In genomic region chr2:148874617-148875334, GRCm38 (mm10) we compare ENCODE assay signal across 8 mouse cellular contexts. TPM values are rescaled to one million over a fixed set of nuclear protein-coding genes. Genes with fewer than 3 reads are reported as not detected.
A peak's percentile ranks its signal among the peaks of the same experiment; 100 is the strongest.
DNase-seq lines count a peak whose midpoint lies in the region; ATAC-seq and TF ChIP-seq lines count a peak whose summit lies in the region.

No protein-coding gene starts in this region.

- H3K4me3 ChIP-seq in bone marrow, adult 2 months (replicated peaks; ENCODE audit: control insufficient read depth, low read depth, low read length) = peak overlapping the region; percentile 97
- peak overlapping the region; percentile 97 for H3K4me3 ChIP-seq in hindbrain, embryonic 16.5 days (ENCODE audit: low read length)
- peak overlapping the region; percentile 61 to 67 for H3K4me3 ChIP-seq in liver, embryonic 14.5 days (ENCODE audit: insufficient read depth in 1 of 2, low read depth in 2 of 2, low read length in 2 of 2)
- H3K4me3 ChIP-seq in neural tube, embryonic 14.5 days (ENCODE audit: low read depth, low read length) = peak overlapping the region; percentile 81

- no peaks in the 10 kb centered on the region for H3K27me3 ChIP-seq in hindbrain, embryonic 16.5 days (replicated peaks; ENCODE audit: control insufficient read depth, insufficient read depth, low read length)
- no peaks in the 10 kb centered on the region; the same call in 1 of the 2 replicates for H3K27me3 ChIP-seq in liver, embryonic 14.5 days (ENCODE audit: control insufficient read depth, insufficient read depth, low read length)
- no peaks in the 10 kb centered on the region for H3K27me3 ChIP-seq in neural tube, embryonic 14.5 days (ENCODE audit: control insufficient read depth, insufficient read depth, low read length)

- ATAC-seq in frontal cortex, adult (ENCODE audit: low TSS enrichment) = peak; percentile 31
- ATAC-seq in erythroblast, adult 5-6 weeks (replicated peaks; ENCODE audit: low FRiP score, poor library complexity, severe bottlenecking) = peak; percentile 59
- peak; percentile 81 for ATAC-seq in hindbrain, embryonic 16.5 days
- peak; percentile 78 for ATAC-seq in liver, embryonic 14.5 days (ENCODE audit: insufficient read depth)
- ATAC-seq in neural tube, embryonic 14.5 days (ENCODE audit: low read depth) = peak; percentile 78

- peak overlapping the region; percentile 95 for H3K4me2 ChIP-seq in hindbrain, embryonic 16.5 days (ENCODE audit: low read length)
- H3K4me2 ChIP-seq in liver, embryonic 14.5 days (ENCODE audit: low read depth) = peak overlapping the region; percentile 65
- peak overlapping the region; percentile 72 for H3K4me2 ChIP-seq in neural tube, embryonic 14.5 days (ENCODE audit: low read depth, low read length)

- peaks cover 12% of the 10 kb centered on the region for H3K36me3 ChIP-seq in hindbrain, embryonic 16.5 days (ENCODE audit: control insufficient read depth, insufficient read depth, low read length)
- H3K36me3 ChIP-seq in liver, embryonic 14.5 days (replicated peaks; ENCODE audit: control insufficient read depth, insufficient read depth, low read depth) = no peaks in the 10 kb centered on the region
- H3K36me3 ChIP-seq in neural tube, embryonic 14.5 days (ENCODE audit: control insufficient read depth, insufficient read depth, low read length) = 0 out of 2 replicates have a peak, but pooled peaks cover 4% of the 10 kb centered on the region

- under 1% methylated on average over 34 of the region's 34 CpGs for WGBS in bone marrow, adult 2 months
- WGBS in hindbrain, embryonic 16.5 days = under 1% methylated on average over 32 of the region's 34 CpGs
- under 1% methylated on average over 34 of the region's 34 CpGs for WGBS in liver, embryonic 14.5 days (ENCODE audit: insufficient replicate concordance)
- 2% methylated on average over 34 of the region's 34 CpGs for WGBS in neural tube, embryonic 14.5 days

- no peak for TF ChIP-seq CTCF in bone marrow, adult 2 months (IDR thresholded peaks at IDR 0.05; ENCODE audit: control insufficient read depth, insufficient read depth, low read length)
- TF ChIP-seq CTCF in liver, embryonic 14.5 days (IDR thresholded peaks at IDR 0.05; ENCODE audit: low read depth) = no peak

- DNase-seq in frontal cortex, postnatal 36 days (ENCODE audit: low spot score in 2 of 2) = no peak
- peak in 1 of 3 experiments; percentile 9 for DNase-seq in liver, embryonic 14.5 days (ENCODE audit: low read depth in 3 of 3, low spot score in 3 of 3)
- DNase-seq in layer of hippocampus, adult 8-10 months (ENCODE audit: low spot score in 2 of 2) = no peak

- peak overlapping the region; percentile 89 for H3K27ac ChIP-seq in bone marrow, adult 2 months (ENCODE audit: control insufficient read depth, insufficient read depth, low read depth, low read length, poor library complexity)
- H3K27ac ChIP-seq in hindbrain, embryonic 16.5 days (ENCODE audit: low read depth, low read length) = peak overlapping the region; percentile 89
- H3K27ac ChIP-seq in liver, embryonic 14.5 days = no peak overlapping the region
- H3K27ac ChIP-seq in neural tube, embryonic 14.5 days (ENCODE audit: low read depth, low read length) = peak overlapping the region; percentile 76

- TF ChIP-seq POLR2A in bone marrow, adult 2 months (IDR thresholded peaks at IDR 0.05; ENCODE audit: borderline replicate concordance, control insufficient read depth, low read depth, low read length) = no peak

- H3K9me3 ChIP-seq in hindbrain, embryonic 16.5 days (ENCODE audit: control insufficient read depth, low read length) = no peaks in the 10 kb centered on the region
- no peaks in the 10 kb centered on the region for H3K9me3 ChIP-seq in liver, embryonic 14.5 days (ENCODE audit: control insufficient read depth, low read length)
- no peaks in the 10 kb centered on the region for H3K9me3 ChIP-seq in neural tube, embryonic 14.5 days (ENCODE audit: control insufficient read depth, low read length)

- no peak for TF ChIP-seq EP300 in liver, embryonic 14.5 days (IDR thresholded peaks at IDR 0.05; ENCODE audit: low read depth)

- H3K9ac ChIP-seq in hindbrain, embryonic 16.5 days (ENCODE audit: low read depth, low read length) = peak overlapping the region; percentile 95
- peak overlapping the region; percentile 60 for H3K9ac ChIP-seq in liver, embryonic 14.5 days (replicated peaks)
- H3K9ac ChIP-seq in neural tube, embryonic 14.5 days (replicated peaks; ENCODE audit: low read depth, low read length) = peak overlapping the region; percentile 84

- peaks cover 6% of the 10 kb centered on the region for H3K4me1 ChIP-seq in bone marrow, adult 2 months (ENCODE audit: control insufficient read depth, insufficient read depth, low read length)
- peaks cover 26% of the 10 kb centered on the region for H3K4me1 ChIP-seq in hindbrain, embryonic 16.5 days (ENCODE audit: control insufficient read depth, insufficient read depth, low read depth, low read length)
- H3K4me1 ChIP-seq in liver, embryonic 14.5 days (replicated peaks; ENCODE audit: control insufficient read depth in 2 of 2, insufficient read depth in 2 of 2, low read length in 1 of 2) = peaks cover 6 to 19% of the 10 kb centered on the region in 2 experiments; a peak in 3 of 4 replicates
- H3K4me1 ChIP-seq in neural tube, embryonic 14.5 days (ENCODE audit: control insufficient read depth, insufficient read depth, low read length) = peaks cover 16% of the 10 kb centered on the region

RNA-seq across cellular contexts. Expression of gene Cst3, which starts 0.7 kb away (rescaled TPM):
- polyA plus RNA-seq in bone marrow, adult 2 months (2011; ENCODE audit: insufficient read depth, insufficient read length, low replicate concordance, missing spikeins) = 125 and 201 TPM in 2 replicates
- 123 and 150 TPM in 2 replicates for total RNA-seq in erythroblast, adult 5-6 weeks (2015; ENCODE audit: low replicate concordance)
- total RNA-seq in erythroblast, adult 5-6 weeks (2017; ENCODE audit: low replicate concordance) = 60.1 and 103 TPM in 2 replicates
- 757 and 946 TPM in 2 replicates for polyA plus RNA-seq in hindbrain, embryonic 16.5 days (2015; fragmentation: Nextera tagmentation; extraction: Ambion mirVana)
- 93.7 and 106 TPM in 2 replicates for polyA plus RNA-seq in liver, embryonic 14.5 days (2012; rRNA removed)
- polyA plus RNA-seq in liver, embryonic 14.5 days (2014; fragmentation: Nextera tagmentation; extraction: Ambion mirVana) = 157 and 165 TPM in 2 replicates
- 555 and 595 TPM in 2 replicates for polyA plus RNA-seq in neural tube, embryonic 14.5 days (2014; fragmentation: Nextera tagmentation; extraction: Ambion mirVana)
- 1,000 to 10,000 TPM; 2,127 to 4,480 (median 3,140) TPM for total RNA-seq in layer of hippocampus, adult 8-10 months (2022)

RNA-seq across cellular contexts. Expression of gene 9230104L09Rik, which starts 9.9 kb away (rescaled TPM):
- polyA plus RNA-seq in bone marrow, adult 2 months (2011; ENCODE audit: insufficient read depth, insufficient read length, low replicate concordance, missing spikeins) = not detected in 2 replicates
- not detected in 2 replicates for total RNA-seq in erythroblast, adult 5-6 weeks (2015; ENCODE audit: low replicate concordance)
- total RNA-seq in erythroblast, adult 5-6 weeks (2017; ENCODE audit: low replicate concordance) = not detected in 2 replicates
- polyA plus RNA-seq in hindbrain, embryonic 16.5 days (2015; fragmentation: Nextera tagmentation; extraction: Ambion mirVana) = not detected in 2 replicates
- not detected in 2 replicates for polyA plus RNA-seq in liver, embryonic 14.5 days (2012; rRNA removed)
- not detected in 2 replicates for polyA plus RNA-seq in liver, embryonic 14.5 days (2014; fragmentation: Nextera tagmentation; extraction: Ambion mirVana)
- not detected in 2 replicates for polyA plus RNA-seq in neural tube, embryonic 14.5 days (2014; fragmentation: Nextera tagmentation; extraction: Ambion mirVana)
- total RNA-seq in layer of hippocampus, adult 8-10 months (2022) = not detected

RNA-seq across cellular contexts. Expression of gene Cst9, which starts 39.8 kb away (rescaled TPM):
- polyA plus RNA-seq in bone marrow, adult 2 months (2011; ENCODE audit: insufficient read depth, insufficient read length, low replicate concordance, missing spikeins) = not detected in 2 replicates
- not detected in 2 replicates for total RNA-seq in erythroblast, adult 5-6 weeks (2015; ENCODE audit: low replicate concordance)
- not detected in 2 replicates for total RNA-seq in erythroblast, adult 5-6 weeks (2017; ENCODE audit: low replicate concordance)
- polyA plus RNA-seq in hindbrain, embryonic 16.5 days (2015; fragmentation: Nextera tagmentation; extraction: Ambion mirVana) = not detected in 2 replicates
- polyA plus RNA-seq in liver, embryonic 14.5 days (2012; rRNA removed) = 0.09 and 0.11 TPM in 2 replicates
- 0.39 TPM in 1 of 2 replicates, not detected in the other for polyA plus RNA-seq in liver, embryonic 14.5 days (2014; fragmentation: Nextera tagmentation; extraction: Ambion mirVana)
- not detected in 2 replicates for polyA plus RNA-seq in neural tube, embryonic 14.5 days (2014; fragmentation: Nextera tagmentation; extraction: Ambion mirVana)
- not detected for total RNA-seq in layer of hippocampus, adult 8-10 months (2022)

RNA-seq across cellular contexts. Expression of gene Cst13, which starts 54.9 kb away (rescaled TPM):
- not detected in 2 replicates for polyA plus RNA-seq in bone marrow, adult 2 months (2011; ENCODE audit: insufficient read depth, insufficient read length, low replicate concordance, missing spikeins)
- not detected in 2 replicates for total RNA-seq in erythroblast, adult 5-6 weeks (2015; ENCODE audit: low replicate concordance)
- not detected in 2 replicates for total RNA-seq in erythroblast, adult 5-6 weeks (2017; ENCODE audit: low replicate concordance)
- polyA plus RNA-seq in hindbrain, embryonic 16.5 days (2015; fragmentation: Nextera tagmentation; extraction: Ambion mirVana) = not detected in 2 replicates
- not detected in 2 replicates for polyA plus RNA-seq in liver, embryonic 14.5 days (2012; rRNA removed)
- not detected in 2 replicates for polyA plus RNA-seq in liver, embryonic 14.5 days (2014; fragmentation: Nextera tagmentation; extraction: Ambion mirVana)
- polyA plus RNA-seq in neural tube, embryonic 14.5 days (2014; fragmentation: Nextera tagmentation; extraction: Ambion mirVana) = not detected in 2 replicates
- total RNA-seq in layer of hippocampus, adult 8-10 months (2022) = not detected

Comparison
In these comparisons a context has a peak if more than half of its experiments do, and no peak if none do; other contexts are left out.
1. ATAC-seq: peak in every context shown above with its lines; median percentile 81 in hindbrain, embryonic 16.5 days; 78 in liver, embryonic 14.5 days; 78 in neural tube, embryonic 14.5 days; 59 in erythroblast, adult 5-6 weeks; 31 in frontal cortex, adult.